Mouse (Mus musculus): ENCODE measurements around the gene Cpeb1.

Cpeb1 gene

DNA sequence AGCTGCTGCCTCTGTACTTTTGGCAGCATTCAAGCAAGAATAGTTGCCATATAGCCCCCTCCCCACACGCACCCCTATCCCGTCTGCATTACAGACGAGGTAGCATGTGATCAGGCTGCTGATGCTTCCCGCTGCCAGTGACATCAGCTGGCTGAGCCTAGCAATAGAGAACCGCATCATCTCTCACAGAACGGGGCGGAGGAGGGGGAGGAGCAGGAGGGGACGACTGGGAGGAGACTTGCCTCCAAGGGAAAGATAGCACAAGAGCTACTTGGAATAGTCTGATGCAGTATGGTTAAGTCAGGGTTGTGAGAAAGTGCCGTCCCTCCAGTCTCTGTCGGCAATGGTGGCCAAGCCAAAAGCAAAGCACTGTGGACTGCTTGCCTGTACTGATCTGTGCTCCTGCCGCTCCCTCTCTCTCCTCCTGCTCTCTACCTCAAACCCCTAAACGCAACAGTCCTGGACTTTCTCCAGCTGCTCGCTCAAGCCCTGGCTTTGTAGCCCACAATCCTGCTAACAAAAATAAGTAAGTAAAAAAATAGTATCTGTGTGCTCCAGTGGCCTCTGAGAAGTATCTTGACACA lies 82.8 kb downstream of the Cpeb1 start:
- no peak for DNase-seq (ENCODE audit: extremely low spot score, low read depth, low spot score)

DNA sequence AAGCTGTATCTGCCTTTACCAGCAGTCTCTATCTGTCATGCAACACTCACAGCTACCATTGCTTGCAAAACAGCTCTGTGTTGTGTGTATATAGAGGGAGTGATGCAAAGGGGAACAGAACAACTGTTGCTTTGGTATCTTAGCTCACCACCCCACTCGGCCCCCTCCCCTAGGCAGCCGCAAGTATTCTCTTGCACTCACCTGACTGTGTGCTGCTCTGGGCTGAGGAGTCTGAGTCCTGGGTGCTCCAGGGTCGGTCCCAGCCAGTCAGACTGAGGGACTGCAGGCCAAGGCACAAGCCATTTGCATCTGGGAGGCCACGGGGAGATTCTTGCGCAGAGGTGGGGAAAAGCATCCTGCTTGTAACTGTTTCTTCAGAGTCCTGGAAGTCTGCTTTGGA lies 83.5 kb downstream of the Cpeb1 start:
- no peak for DNase-seq (ENCODE audit: extremely low spot score, low read depth, low spot score)

DNA sequence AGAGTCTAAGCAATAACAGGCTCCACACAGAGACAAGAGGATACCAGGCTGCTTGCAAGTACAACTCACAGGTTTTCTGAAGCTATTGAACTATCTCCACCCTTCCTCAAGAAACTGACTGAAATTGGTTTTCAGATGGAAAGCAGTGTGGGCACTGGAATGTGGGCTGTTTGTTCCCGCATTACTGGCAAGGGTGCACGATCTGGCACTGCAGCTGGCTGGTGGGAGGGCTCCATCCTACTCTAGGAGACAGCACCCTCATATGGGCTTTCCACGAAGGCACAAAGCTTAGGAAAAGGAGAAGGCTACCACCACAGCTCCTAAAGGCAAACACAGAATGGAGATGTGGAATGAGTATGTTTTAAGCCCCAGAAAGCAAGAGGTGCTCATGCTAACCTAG lies 85.5 kb downstream of the Cpeb1 start:
- no peak for DNase-seq (ENCODE audit: extremely low spot score, low read depth, low spot score)

DNA sequence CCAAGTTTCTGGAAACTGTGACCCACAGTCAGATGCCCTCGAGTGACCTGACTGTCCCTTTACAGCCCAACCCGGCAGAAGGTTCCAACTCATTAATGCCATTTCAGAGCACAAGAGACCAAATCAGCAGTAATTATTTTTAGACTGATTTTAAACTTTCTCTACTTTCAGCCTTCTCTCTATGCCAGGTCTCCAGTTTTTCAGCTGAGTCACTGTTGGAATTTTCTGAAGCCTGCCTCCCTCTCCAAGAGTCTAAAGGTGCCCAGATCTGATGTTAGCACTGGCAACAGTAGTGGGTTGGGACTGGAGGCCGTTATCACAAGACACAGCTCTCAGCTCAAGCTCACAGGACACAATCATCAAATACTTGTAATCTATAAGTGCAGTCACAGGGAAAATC lies 87.3 kb downstream of the Cpeb1 start:
- DNase-seq (ENCODE audit: extremely low spot score, low read depth, low spot score): no peak

DNA sequence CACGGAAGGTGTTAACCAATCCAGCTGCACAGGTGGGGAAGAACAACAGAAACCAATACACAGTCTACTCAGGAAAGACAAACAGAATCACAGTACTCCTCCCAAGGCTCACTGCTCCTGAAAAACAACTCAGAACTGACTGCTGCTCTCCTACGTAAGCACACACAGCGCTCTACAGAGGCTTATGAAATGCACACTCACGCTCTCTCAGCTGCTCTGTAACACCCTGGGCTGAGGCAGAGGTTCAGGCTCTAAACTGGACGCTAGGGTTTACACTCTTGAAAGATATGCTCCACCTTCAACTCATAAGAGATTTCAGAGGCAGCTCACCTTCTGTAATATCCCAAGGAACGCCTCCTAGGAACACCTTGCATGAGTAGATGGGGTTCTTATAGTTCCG lies 98.3 kb downstream of the Cpeb1 start:
- no peak for DNase-seq (ENCODE audit: extremely low spot score, low read depth, low spot score)

DNA sequence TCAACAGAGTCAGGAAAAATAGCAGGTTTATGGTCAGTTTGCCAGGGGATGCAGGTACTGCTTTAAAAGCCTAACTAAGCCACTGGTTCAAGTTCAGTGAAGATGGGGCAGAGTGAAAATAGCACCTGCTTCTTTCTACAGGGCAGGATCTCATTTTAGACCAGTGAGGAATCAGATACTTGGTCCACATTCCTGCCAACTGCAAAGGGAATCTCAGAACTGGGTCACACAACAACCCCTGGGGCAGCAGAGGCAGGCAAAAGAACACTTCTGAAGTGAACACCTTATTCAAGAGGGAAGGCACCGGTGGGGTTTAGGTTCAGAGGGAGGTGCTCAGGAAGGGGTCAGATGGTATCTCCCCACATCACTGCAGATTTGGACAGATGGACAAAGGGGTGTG lies 98.9 kb downstream of the Cpeb1 start:
- DNase-seq (ENCODE audit: extremely low spot score, low read depth, low spot score): no peak

DNA sequence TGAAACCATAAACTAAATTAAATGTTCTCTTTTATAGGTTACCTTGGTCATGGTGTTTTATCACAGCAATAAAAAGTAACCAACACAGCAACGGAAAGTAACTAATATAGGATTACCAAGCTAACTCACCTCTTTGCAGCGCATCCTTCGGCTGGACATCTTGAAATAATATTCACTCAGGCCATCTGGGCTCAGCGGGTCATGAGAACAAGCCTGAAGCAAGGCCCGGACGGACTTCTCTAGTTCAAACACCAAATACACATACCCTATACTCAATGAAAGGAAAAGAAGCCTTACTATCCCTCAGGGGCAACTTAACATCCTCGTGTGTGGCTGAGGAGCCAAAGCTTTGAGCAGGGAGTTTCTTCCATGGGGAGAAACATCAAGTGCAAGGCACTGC lies 99.5 kb downstream of the Cpeb1 start:
- DNase-seq (ENCODE audit: extremely low spot score, low read depth, low spot score): no peak

DNA sequence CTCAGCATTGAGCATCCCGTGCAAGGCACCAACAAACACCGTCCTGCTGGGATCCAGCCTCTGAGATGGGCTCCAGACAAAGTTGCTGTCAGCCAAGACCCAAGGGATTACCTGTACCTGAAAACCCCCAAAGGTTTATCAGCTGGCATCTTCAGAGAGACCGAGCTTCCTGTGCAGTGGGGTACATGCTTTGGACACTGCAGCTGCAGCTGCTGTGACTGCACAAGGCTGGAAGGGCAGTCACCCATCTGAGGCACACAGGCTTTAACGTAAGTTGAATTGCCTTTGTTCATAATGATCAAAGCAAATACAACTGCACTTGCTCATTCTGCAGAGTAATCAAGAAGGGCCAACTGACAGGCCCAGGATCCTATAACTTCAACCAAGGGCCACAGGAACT lies 103.4 kb downstream of the Cpeb1 start:
- no peak for DNase-seq (ENCODE audit: extremely low spot score, low read depth, low spot score)

DNA sequence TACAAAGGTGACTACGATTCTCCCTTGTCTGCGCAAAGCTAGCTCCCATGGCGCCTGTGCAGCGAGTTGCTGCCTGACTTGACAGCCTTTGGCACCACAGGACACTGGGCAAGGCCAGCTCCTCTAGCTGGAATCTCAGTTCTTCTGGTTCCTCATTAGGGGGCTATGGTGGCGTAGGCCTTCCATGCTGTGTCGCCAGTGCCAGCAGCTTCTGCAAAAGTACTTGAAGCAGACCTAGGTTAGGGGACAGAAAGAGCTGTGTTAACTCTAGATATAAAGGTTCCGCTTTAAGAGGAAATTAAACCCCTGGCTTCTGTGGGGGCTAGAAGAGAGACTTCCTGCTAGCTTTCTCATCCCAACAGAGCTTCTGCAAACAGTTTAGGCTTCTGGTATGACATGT lies 107.1 kb downstream of the Cpeb1 start:
- no peak for DNase-seq (ENCODE audit: extremely low spot score, low read depth, low spot score)

DNA sequence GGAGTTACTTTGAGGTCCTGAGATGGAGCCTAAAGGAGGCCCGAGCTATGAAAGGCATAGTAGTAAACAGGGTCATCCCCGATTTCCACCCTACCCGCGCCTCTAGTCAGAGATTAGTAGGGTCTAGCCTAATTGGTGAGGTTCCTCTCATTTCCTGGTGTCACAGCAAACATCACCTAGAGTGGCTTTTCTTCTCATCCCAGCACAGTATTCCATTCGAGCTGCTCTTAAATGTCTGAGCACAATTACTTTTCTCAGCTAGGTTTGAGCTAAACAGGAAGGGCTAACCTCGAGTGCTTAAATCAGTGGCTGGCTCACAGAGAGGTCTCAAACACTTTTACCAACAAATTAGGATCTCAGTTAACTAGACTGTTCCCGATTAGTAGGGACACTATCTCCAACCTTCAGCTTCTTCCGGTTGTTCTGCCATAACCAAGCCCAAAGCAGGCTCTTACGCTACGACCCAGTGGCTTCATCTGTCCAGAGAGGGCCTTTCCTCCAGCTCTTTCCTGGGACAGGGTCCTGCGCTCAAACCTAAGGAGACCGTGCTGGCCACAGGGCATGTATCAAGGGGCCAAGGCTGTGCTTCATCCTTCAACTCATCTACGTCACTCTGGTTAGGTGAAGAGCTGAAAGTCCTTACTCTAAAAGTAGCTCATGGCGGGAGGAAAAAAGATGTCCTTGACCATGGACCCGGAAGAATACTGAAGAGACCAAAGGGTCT lies 109.7 kb downstream of the Cpeb1 start:
- DNase-seq (ENCODE audit: extremely low spot score, low read depth, low spot score): no peak

DNA sequence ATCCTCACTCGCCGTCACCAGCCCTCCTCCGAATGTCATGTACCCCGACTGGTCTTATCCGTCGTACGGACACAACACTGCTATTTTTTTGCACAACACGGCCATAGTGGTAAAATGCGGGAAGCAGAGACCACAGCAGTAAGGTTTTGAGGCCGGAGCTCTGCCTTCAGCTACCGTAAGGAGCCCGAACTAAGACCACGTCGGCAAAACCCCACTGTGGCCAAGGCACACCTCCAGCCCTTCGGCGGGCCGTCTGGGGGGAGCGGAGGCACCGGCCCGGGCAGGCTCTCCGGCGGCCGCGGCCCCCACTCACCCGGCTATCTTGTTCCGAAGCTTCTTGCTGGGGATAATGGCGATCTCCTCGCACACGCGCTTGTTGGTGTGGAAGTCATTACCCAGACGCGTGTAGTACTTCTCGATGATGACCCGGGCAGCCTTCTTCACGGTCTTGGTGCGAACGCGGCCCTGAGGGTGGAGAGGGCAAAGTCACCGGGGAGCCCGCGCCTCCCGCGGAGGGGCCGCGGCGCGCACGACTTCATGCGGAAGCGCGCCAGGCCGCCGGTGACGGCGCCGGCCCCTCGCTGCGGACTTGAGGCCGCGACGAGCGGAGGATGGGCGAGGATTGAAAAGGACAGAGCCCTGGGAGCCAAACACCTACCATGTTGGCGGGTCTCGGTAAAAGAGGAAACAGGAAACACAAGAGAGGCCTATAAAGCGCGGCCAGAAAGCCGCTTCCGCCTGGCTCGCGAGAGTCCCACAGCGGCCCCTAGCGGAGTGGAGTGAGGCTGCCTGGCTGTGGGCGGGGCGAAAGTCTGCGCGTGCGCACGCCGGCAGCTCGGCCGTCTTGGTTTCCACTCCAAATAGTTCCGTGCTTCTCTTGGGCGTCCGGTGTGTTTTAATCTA lies 110.5 kb downstream of the Cpeb1 start, which contains the start of gene Rps17:
Gene Rps17, minus strand, starts transcription at position 711 of the 903 bp plus-strand sequence.
- DNase-seq (ENCODE audit: extremely low spot score, low read depth, low spot score): peak; percentile 79

DNA sequence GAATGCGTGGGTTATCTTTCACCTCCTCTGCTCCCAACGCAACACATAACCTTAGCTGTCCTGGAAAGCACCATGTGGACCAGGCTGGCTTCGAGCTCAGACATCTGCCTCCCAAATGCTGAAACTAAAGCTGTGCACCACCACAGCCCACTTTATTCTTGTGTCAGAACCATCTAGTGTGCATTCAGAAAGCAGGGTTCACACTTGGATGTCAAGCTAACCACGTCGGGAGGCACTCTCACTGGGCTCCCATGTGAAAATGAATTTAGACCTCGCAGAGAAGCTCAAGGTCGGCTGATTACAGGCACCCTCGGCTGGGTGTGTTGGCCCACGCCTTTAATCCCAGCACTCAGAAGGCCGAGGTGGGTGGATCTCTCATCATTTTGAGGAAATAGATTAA lies 111.4 kb downstream of the Cpeb1 start:
- no peak for DNase-seq (ENCODE audit: extremely low spot score, low read depth, low spot score)

DNA sequence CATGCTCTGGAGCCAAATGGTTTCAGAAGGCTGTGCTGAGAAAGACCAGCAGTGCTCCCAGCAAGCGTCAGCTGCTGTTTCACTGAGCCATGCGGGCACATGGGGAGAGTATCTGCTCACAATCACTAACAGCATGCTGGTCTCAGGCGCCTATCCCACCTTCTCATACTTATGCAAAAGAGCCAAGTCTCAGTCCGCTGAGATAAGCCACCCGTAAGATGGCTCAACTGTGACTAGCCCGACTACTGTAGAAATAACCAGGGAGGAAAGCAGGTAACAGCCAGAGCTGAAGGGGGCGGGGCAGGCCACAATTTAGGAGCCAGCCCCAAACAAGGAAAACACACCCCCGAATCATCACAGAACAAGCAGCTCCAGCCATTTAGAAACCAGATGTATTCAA lies 111.9 kb downstream of the Cpeb1 start:
- no peak for DNase-seq (ENCODE audit: extremely low spot score, low read depth, low spot score)

DNA sequence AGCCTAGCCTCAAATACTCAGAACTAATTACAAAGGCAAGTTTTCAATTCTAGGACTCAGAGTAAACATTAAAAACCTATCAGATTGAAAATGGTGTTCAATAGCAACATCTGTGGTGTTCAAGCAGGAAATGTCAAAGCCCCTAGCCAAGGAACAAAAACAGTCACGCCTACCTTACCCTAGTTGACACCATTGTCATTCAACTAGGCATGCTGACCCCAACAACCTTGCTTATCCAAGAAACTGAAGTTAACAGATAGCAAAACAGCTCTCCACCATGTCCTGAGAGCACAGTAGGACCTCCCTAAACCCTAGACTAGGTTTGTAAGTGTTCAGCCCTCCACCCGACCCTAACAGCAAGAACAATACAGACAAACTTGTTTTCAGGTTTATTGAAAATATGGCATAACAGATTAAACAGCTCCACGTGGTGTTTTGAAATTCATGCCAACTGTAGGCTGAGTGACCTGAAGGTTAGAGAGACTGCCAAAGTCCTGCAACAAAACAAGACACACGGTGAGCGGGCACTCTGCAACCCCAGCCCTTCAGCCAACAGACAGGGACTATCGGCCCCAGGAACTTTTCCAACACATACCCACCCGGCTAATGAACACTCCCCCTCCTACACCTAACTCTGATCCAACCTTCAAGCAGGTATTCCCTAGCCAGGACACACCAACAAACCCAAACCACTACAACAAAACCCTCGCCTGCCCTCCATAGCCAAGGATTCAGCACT lies 112.7 kb downstream of the Cpeb1 start:
- DNase-seq (ENCODE audit: extremely low spot score, low read depth, low spot score): no peak

DNA sequence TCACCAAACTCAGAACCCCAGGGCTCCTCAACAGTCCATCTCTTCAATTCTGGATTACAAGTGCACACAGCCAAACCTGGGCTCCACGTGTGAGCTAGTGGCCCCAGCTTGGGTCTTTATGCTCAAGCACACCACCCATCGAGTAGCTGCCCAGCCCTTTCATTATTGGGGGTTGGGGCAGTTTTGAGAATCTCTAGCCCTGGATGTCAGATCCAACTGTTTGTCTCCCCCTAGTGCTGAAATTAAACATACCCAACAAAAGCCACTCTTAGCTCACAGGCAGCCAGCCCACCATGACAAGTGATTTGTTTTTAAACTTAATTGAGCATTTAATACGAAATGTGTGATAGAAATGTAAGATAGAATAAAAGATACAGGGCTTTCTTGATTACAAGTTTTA lies 113.7 kb downstream of the Cpeb1 start:
- DNase-seq (ENCODE audit: extremely low spot score, low read depth, low spot score): no peak

DNA sequence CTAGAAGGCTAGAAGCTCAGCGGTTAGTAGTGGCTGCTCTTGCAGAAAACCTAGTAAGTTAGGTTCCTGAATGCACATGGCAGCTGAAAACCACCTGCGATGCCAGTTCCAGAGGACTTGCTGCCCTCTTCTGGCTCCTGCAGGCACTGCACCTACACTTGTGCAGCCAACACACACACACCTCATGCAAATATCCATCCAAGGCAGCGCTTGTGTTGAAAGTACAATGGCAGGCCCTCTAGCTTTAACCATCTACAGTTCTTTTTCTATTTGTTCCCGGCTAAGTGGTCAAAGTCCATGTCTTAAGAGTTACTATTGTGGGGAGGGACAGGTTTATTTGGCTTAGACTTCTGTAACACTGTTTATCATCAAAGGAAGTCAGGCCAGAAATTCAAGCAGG lies 115.5 kb downstream of the Cpeb1 start:
- no peak for DNase-seq (ENCODE audit: extremely low spot score, low read depth, low spot score)

DNA sequence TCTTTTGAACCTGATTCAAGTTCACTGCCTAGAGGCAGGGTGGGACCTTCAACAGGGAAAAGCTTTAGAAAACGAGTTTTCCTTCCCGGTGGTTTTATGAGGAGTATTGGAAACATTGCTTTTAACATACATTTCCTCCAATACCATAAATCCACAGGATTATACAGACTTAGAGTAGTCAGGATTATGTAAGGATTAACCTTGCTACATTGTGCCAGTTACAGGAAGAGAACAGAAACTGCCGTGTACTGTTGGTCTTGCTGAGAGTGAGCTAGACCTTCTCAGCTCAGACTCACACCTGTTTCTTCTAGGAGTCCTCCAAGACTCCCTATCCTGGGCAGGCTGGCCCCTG lies 116.8 kb downstream of the Cpeb1 start:
- no peak for DNase-seq (ENCODE audit: extremely low spot score, low read depth, low spot score)

DNA sequence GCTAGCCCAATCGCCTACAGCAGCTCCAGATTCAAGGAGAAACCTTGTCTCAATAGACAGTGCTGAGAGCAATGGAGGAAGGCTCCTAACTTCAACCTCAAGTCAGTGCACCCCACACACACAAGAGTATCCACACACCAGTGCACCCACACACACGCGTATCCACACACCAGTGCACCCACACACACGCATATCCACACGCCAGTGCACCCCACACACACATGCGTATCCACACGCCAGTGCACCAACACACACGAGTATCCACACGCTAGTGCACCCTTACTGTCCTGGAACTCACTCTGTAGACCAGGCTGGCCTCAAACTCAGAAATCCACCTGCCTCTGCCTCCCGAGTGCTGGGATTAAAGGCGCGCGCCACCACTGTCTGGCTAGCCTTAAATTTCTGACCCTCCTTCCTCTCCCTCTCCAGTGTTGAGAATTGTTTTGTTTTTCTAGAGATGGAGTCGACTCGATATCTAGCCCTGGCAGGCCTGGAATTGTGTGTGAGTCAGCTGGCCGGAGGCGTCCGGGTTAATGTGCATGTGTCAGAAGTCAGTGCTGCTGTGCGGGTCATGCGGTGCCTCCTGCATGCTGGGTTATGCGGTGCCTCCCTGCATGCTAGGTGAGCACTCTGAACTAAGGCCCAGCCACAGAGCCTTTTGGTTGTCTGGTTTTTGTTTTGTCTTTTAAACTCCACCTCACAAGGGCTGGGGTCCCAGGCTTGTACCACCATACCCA lies 117.3 kb downstream of the Cpeb1 start:
- DNase-seq (ENCODE audit: extremely low spot score, low read depth, low spot score): no peak

DNA sequence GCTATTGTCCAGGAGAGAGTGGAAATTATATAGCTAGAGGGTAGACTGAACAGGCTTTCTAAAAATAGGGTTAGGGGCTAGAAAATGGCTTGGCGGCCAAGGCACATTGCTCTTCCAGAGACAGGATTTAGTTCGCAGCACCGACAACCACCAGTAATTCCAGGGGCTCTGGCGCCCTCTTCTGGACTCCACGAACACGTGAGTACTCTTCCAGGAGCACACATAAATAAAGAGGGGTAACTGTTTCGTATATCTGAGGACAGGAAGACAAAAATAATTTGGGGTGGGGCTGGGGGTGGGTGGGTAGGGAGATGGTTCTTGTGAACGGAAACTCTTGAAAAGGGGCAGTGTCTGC lies 118.9 kb downstream of the Cpeb1 start:
- no peak for DNase-seq (ENCODE audit: extremely low spot score, low read depth, low spot score)

DNA sequence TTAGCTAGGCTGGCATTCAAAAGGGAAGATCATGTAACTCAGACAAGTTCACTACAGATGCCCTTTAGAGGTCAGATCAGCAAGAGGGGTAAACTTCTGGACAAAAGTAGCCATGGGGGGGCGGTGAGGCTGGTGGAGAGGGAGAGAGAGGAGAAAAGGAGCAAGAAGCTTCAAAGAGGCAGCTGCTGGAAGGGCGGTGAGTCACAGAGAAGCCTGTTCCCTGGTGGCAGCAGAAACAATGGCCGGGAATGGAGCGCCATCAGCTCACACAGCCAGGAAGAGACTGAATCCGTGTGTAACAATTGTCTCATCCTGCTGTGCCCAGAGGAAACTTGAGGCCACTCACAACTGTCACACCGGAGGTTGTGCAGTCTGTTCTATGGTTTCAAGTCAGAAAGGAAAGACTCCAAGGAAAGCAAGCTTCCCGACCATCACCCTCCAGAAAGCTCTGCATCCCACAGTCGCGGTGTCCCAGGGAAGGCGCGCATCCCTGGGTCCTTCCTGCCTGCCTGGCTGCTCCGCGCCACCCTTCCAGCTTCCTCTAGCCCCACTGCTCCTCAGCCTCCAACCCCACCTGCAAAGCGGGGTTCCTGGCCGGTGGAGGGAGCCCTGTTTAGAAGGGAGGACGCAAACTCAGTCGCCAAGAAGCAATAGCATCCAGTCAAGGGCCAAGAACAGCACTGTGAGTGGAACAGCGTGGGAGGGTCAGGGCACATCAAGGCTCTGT lies 119.4 kb downstream of the Cpeb1 start:
- DNase-seq (ENCODE audit: extremely low spot score, low read depth, low spot score): no peak

All from hindlimb bud, embryonic 11.5 days (tissue).